Mouse (Mus musculus): ENCODE results near the gene Rsph3a.
"Not testable (repeated sequence)": the region's sequence is repeated elsewhere in the genome, so short reads cannot be mapped to it uniquely, and the experiment has no call there.

DNA sequence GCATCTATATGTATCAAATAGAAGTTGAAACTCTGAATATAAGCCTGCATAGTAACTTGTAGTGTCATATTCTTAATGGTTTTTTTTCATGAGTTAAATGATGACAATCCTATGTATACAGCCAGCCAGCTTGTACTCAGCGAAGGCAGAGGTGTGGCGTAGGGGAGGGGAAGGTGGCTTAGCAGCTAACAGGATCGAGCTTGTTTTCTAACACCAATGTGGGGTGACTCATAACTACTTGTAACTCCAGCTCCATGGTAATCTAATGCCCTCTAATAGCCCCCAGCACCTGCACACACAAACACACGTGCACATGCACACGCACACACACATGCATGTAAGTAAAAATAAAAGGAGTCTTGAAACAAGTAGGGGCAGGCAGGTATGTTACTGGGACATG, 23.1 kb downstream of the Rsph3a start:
- not testable (repeated sequence) for TF ChIP-seq POLR2A (IDR thresholded peaks at IDR 0.05; ENCODE audit: borderline replicate concordance, control insufficient read depth, low read depth, low read length); CTCF (IDR thresholded peaks at IDR 0.05; ENCODE audit: control insufficient read depth, insufficient read depth, low read length)
